Mouse (Mus musculus) liver, embryonic 15.5 days (tissue): Measurements from ENCODE around the gene Cdkn2a. TPM values are rescaled to one million over a fixed set of nuclear protein-coding genes. Genes with fewer than 3 reads are reported as not detected.

Source experiments
- ATAC-seq: fragments of 200-750 bp; cut with Nextera tagmentation; 2 replicates; pipeline ENCODE4 v1.8.0; 2017; ENCODE audit warnings: moderate number of reproducible peaks, mild to moderate bottlenecking, moderate library complexity; ENCODE audit not compliant: insufficient read depth
- H3K27ac ChIP-seq: fragments of 300-500 bp; sonication (generic); replicated peaks from 2 replicates; pipeline ENCODE4 v1.5.1; 2015; ENCODE audit warnings: mild to moderate bottlenecking, inconsistent platforms
- H3K27me3 ChIP-seq: fragments of 300-500 bp; sonication (generic); 2 replicates; pipeline ENCODE4 v1.6.1; 2015; ENCODE audit warnings: mild to moderate bottlenecking, inconsistent platforms
- H3K36me3 ChIP-seq: fragments of 300-500 bp; sonication (generic); replicated peaks from 2 replicates; pipeline ENCODE4 v1.6.1; 2015; ENCODE audit warnings: moderate library complexity, mild to moderate bottlenecking, inconsistent platforms
- H3K4me1 ChIP-seq: fragments of 300-500 bp; sonication (generic); replicated peaks from 2 replicates; pipeline ENCODE4 v1.6.1; 2015; ENCODE audit warnings: inconsistent platforms
- H3K4me2 ChIP-seq: fragments of 300-500 bp; sonication (generic); 2 replicates; pipeline ENCODE4 v1.6.1; 2015; ENCODE audit warnings: moderate library complexity, mild to moderate bottlenecking, inconsistent platforms
- H3K4me3 ChIP-seq: fragments of 300-500 bp; sonication (generic); replicated peaks from 2 replicates; pipeline ENCODE4 v1.5.1; 2015; ENCODE audit warnings: mild to moderate bottlenecking, inconsistent platforms
- H3K9ac ChIP-seq: fragments of 300-500 bp; sonication (generic); 2 replicates; pipeline ENCODE4 v1.6.1; 2015; ENCODE audit warnings: moderate library complexity, mild to moderate bottlenecking, inconsistent platforms
- H3K9me3 ChIP-seq: fragments of 300-500 bp; sonication (generic); replicated peaks from 2 replicates; pipeline ENCODE4 v1.6.1; 2016; ENCODE audit warnings: inconsistent platforms
- WGBS: fragments of 180-500 bp; shearing (Covaris S2); methylation state at CpG from one replicate; pipeline ENCODE4 v1.1.7; 2015; ENCODE audit warnings: mixed read lengths; ENCODE audit not compliant: insufficient replicate concordance; 5-methylcytosine and 5-hydroxymethylcytosine counted together
- polyA plus RNA-seq: library from polyadenylated mRNA; unstranded; fragments of >200 nt; fragmentation: Nextera tagmentation; extraction: Ambion mirVana; gene quantifications from 2 replicates; pipeline ENCODE4 v1.2.1, GENCODE M21; 2015

Cdkn2a gene
- polyA plus RNA-seq, 1 experiment from 2014 or later = not detected

- Histone ChIP-seq H3K4me1 (no peaks in the 10 kb centered on the region), H3K9ac (no peak overlapping the region), H3K9me3 (no peaks in the 10 kb centered on the region), H3K4me3 (no peak overlapping the region), H3K36me3 (no peaks in the 10 kb centered on the region), H3K27ac (no peak overlapping the region), H3K4me2 (no peak overlapping the region), H3K27me3 (peaks cover 98% of the 10 kb centered on the region)
- no peak for ATAC-seq
- WGBS = 1% methylated on average over 37 of the region's 37 CpGs
These were observed 17.7 kb downstream of the Cdkn2a start for GRCm38 (mm10) chr4:89276669-89277219.

GRCm38 (mm10) chr4:89275811-89276584, 18.5 kb downstream of the Cdkn2a start:
- H3K9ac ChIP-seq = no peak overlapping the region
- no peaks in the 10 kb centered on the region for H3K36me3 ChIP-seq
- 1% methylated on average over 25 of the region's 25 CpGs for WGBS
- H3K27ac ChIP-seq = no peak overlapping the region
- ATAC-seq = no peak
- no peak overlapping the region for H3K4me2 ChIP-seq
- peaks cover 96% of the 10 kb centered on the region for H3K27me3 ChIP-seq
- H3K9me3 ChIP-seq = no peaks in the 10 kb centered on the region
- no peak overlapping the region for H3K4me3 ChIP-seq
- no peaks in the 10 kb centered on the region for H3K4me1 ChIP-seq

- Histone ChIP-seq H3K9me3 (no peaks in the 10 kb centered on the region), H3K4me3 (no peak overlapping the region), H3K36me3 (no peaks in the 10 kb centered on the region), H3K4me2 (no peak overlapping the region), H3K9ac (no peak overlapping the region), H3K27me3 (peaks cover 93% of the 10 kb centered on the region), H3K4me1 (no peaks in the 10 kb centered on the region), H3K27ac (no peak overlapping the region)
- ATAC-seq = no peak
- 2% methylated on average over 24 of the region's 24 CpGs for WGBS
These were observed 19.5 kb downstream of the Cdkn2a start for GRCm38 (mm10) chr4:89274829-89275548.

DNA sequence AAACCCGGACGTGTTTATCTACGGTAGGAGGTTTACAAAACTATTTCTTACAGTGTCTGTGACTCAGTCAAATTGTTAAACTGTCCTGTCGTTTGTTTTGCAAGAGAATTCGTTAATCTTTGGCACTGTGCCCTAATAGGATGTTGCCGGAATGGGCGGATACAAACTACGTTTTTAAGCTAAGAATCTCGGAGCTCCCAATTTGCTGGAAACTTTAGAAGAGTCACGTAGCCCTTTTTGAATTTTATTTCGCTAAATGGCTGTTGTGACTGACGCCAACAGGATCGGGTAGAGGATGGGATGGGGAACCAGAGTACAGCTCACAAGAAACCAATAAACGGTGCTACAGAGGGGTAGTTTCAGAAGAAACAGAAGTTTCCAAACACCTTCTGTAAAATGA, 20.4 kb downstream of the Cdkn2a start:
- no peak for ATAC-seq
- H3K4me1 ChIP-seq = no peaks in the 10 kb centered on the region
- no peaks in the 10 kb centered on the region for H3K9me3 ChIP-seq
- H3K4me2 ChIP-seq = no peak overlapping the region
- H3K27ac ChIP-seq = no peak overlapping the region
- WGBS = 2% methylated on average over 14 of the region's 14 CpGs
- peaks cover 83% of the 10 kb centered on the region for H3K27me3 ChIP-seq
- H3K36me3 ChIP-seq = no peaks in the 10 kb centered on the region
- H3K4me3 ChIP-seq = no peak overlapping the region
- no peak overlapping the region for H3K9ac ChIP-seq

GRCm38 (mm10) chr4:89273585-89273984, 20.9 kb downstream of the Cdkn2a start:
- Histone ChIP-seq H3K4me2 (no peak overlapping the region), H3K36me3 (no peaks in the 10 kb centered on the region), H3K4me3 (no peak overlapping the region), H3K9me3 (no peaks in the 10 kb centered on the region), H3K27me3 (peaks cover 79% of the 10 kb centered on the region), H3K9ac (no peak overlapping the region), H3K27ac (no peak overlapping the region), H3K4me1 (no peaks in the 10 kb centered on the region)
- 1% methylated on average over 9 of the region's 9 CpGs for WGBS
- no peak for ATAC-seq

DNA sequence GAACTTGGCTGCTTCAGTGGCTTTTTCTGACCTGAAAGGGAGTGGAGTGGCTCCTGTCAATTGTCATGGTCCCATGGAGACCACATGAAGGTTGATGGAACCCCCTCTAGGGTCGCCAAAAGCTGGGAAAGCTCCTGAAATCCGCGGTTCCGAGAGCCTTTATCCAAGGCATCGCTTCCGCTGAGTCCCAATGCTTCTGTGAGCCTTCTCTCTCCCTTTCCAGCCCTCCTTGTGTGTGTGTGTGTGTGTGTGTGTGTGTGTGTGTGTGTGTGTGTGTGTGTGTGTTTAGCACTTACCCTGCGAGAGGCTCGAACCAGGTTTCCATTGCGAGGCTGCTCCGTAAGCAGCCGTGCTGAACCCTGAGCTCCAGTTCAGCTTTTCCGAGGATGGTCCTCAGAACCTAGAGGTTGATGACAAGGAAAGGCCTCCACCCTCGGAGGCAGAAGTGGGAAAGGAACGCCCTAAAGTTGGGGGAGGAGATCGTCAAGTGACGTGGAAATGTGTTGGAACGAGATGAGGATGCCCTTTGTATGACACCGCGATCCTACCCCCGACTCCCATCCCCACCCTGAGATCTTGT, 21.4 kb downstream of the Cdkn2a start:
- H3K36me3 ChIP-seq = no peaks in the 10 kb centered on the region
- no peaks in the 10 kb centered on the region for H3K9me3 ChIP-seq
- H3K9ac ChIP-seq = no peak overlapping the region
- no peak for ATAC-seq
- H3K4me2 ChIP-seq = no peak overlapping the region
- WGBS = 2% methylated on average over 20 of the region's 20 CpGs
- H3K4me1 ChIP-seq = no peaks in the 10 kb centered on the region
- H3K27ac ChIP-seq = no peak overlapping the region
- H3K27me3 ChIP-seq = peaks cover 74% of the 10 kb centered on the region
- H3K4me3 ChIP-seq = no peak overlapping the region

- H3K4me2 ChIP-seq = no peak overlapping the region
- H3K9me3 ChIP-seq = no peaks in the 10 kb centered on the region
- no peak overlapping the region for H3K4me3 ChIP-seq
- no peak for ATAC-seq
- H3K27ac ChIP-seq = no peak overlapping the region
- WGBS = 4% methylated on average over 18 of the region's 18 CpGs
- H3K9ac ChIP-seq = no peak overlapping the region
- no peaks in the 10 kb centered on the region for H3K36me3 ChIP-seq
- no peaks in the 10 kb centered on the region for H3K4me1 ChIP-seq
- H3K27me3 ChIP-seq = peaks cover 65% of the 10 kb centered on the region
These were observed 22.2 kb downstream of the Cdkn2a start for GRCm38 (mm10) chr4:89272101-89272718.

DNA sequence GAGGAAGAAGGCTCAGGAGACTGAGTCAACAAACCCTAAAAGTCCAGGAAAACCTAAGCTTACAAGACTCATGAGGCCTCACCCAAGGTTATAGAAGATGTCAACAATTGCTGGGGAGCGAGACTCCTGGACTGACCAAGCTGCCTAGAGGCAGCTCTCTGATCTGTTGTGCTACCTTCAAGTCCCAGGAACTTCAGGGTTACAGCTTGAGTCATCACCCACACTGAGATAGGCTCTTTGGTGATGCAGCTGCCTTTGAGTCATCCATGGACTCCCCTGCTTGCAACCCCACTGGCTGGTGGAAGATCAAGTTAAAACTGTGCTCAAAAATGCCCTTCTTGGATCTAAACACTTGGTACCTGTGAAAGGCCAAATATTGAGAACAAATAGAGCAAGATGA, 36.7 kb downstream of the Cdkn2a start:
- Histone ChIP-seq H3K27me3 (no peaks in the 10 kb centered on the region), H3K4me2 (no peak overlapping the region), H3K27ac (no peak overlapping the region), H3K9ac (no peak overlapping the region), H3K9me3 (no peaks in the 10 kb centered on the region), H3K4me1 (no peaks in the 10 kb centered on the region), H3K4me3 (no peak overlapping the region), H3K36me3 (no peaks in the 10 kb centered on the region)
- WGBS = 47% methylated on average over 1 of the region's 1 CpGs
- no peak for ATAC-seq

DNA sequence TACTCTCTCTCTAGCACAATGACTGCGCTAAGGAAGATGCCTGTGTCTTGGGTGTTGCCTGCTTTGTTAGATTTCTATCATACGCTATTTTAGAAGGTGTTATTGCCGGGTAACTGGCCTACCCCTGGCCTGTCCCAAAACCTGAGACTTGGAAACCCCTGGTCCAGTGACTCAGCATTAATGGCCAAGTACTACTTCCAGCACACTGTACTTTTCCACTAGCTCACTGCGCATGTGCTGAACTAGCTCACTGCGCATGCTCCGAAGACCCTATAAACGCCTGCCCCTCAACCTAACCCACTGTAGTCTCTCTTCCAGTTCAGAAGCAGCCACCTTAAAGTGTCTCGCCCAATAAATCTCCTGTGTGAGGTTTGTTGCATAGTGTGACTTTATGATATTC, 60.0 kb downstream of the Cdkn2a start:
- Histone ChIP-seq H3K9me3 (no peaks in the 10 kb centered on the region), H3K4me1 (no peaks in the 10 kb centered on the region), H3K27me3 (no peaks in the 10 kb centered on the region), H3K4me3 (no peak overlapping the region), H3K36me3 (no peaks in the 10 kb centered on the region), H3K27ac (no peak overlapping the region), H3K9ac (no peak overlapping the region), H3K4me2 (no peak overlapping the region)
- 70% methylated on average over 8 of the region's 8 CpGs for WGBS
- no peak for ATAC-seq
